Mouse (Mus musculus) CD4-positive, CD25-positive, alpha-beta regulatory T cell, adult 4 months (primary cell): ENCODE data around the gene Musk. TPM values are rescaled to one million over a fixed set of nuclear protein-coding genes. Genes with fewer than 3 reads are reported as not detected.

Source experiments
- ATAC-seq: one replicate; pipeline ENCODE4 v1.8.0; 2017
- polyA plus RNA-seq, 2 experiments: library from polyadenylated mRNA; unstranded; fragments of 100-300 nt; shearing (Covaris generic); gene quantifications; one replicate each; pipeline ENCODE4 v1.2.1; 2017

Gene Musk
- polyA plus RNA-seq, 2 experiments from 2014 or later, result not detected

DNA sequence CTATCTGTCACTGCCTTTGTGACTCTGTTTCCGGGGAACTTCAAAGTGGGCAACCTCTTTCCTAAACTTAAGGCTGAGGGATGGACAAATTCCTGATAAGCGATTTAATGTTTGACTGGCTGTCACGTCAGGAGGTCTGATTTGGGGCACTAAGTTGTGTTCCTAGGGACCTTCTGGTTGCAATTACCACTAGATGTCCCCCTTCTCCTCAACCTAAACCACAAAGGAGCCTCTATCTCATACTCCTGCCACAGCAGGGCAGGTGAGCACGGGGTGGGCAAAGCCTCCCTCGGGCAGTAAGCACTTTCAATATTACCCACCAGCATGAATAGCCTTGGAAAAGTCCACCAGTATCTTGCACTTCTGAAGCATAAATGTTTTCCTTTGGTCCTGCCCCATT, 133.5 kb downstream of the Musk start:
- ATAC-seq, result no peak

DNA sequence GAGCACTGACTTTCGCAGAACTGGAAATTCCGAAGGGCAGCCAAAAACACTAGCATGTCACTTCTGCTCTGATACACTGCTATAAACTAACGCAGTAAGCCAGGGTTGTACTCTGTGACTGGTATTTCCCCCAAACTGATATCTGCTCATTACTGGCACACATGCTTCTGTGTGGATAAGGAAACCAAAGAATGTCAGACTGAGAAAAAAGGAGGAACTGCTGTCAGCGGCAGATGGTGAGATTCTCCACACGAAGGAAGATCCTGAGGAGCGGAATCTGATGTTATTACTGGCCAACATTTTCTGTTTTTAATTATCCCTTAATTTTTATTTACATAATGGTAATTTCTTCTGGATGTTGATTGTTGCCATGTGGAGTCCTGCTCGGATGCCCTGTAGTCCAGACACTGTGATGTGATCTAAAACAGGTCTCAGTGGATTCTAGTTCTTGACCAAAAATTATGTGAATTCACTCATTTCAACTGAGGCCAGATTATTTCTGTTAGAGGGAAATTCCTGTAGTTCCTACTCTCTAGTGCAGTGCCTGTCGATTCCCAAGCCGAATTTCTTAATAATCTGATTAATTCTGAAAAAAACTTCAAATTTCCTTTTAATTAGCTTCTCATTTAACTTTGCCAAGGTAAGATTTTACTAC, 137.6 kb downstream of the Musk start:
- no peak for ATAC-seq

Other genes starting within 250 kb of the Musk start
- under 1 TPM in 1 of 2 experiments, not detected in 1; 0.03 TPM for gene Svep1, start 79.1 kb upstream of the Musk start, polyA plus RNA-seq